Mouse (Mus musculus) regulatory T cell (primary cell): Measurements from ENCODE around the gene Sh3gl2.

Experiments used
- in situ Hi-C: fragments of 300-600 bp; cut with MboI, MseI; formaldehyde crosslinking; loops from one replicate; pipeline ENCODE4 v1.15.1; 2025; ENCODE audit warnings: high pct_unique_total_duplicates

Gene Sh3gl2

DNA sequence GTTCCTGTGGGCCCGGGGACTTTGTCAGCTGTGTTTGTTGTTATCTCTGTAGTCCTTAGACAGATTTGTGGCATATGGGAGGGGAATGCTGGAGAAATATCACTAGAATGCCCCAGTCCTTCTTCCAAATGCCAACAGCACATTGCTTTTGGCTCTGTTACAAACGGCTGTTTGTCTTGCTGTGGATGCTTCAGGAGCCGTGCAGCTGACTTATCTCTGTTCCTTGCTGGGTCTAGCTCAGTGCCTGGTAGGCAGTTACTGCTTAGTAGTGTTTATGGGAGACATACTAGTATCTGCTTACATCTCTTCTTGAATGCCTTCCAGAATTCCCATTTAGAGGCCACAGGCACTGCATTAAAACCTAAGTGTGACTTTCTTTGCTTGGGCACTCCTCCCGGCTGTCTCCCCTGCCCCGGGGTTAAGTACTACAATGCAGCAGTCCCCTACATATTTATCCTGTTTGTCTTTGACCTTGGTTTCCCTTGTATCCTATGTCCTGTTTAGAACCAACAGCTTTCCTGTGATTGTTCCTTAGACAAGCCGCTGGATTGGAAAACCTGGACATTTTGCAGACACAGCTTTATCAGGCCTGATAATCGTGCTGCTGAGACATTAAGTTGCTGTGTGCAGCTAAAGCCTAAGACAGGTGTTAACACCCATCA, 101.1 kb downstream of the Sh3gl2 start:
- in situ Hi-C loops = no loop called here

DNA sequence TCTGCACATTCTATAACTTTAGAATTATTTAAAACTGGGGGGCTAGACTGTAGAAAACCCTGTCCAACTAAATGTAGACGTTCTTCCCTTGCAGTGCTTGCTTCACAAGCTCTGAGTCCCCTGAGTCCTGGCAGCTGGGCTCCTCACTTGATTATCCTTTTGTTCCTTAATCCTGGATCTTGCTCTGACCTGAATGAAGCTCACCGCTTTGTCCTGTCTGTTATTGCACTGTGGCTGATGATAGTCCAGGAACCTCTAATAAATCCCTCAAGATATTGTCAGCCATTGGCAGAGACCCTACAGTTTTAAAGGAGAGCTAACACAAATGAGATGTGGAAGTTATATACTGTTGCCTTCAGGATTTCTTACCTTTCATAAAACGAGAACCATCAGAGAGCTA, 114.2 kb downstream of the Sh3gl2 start:
- in situ Hi-C loops = loop anchor here (10.0 kb wide), 1 partner anchor 1084 kb away; no protein-coding TSS in a partner anchor

DNA sequence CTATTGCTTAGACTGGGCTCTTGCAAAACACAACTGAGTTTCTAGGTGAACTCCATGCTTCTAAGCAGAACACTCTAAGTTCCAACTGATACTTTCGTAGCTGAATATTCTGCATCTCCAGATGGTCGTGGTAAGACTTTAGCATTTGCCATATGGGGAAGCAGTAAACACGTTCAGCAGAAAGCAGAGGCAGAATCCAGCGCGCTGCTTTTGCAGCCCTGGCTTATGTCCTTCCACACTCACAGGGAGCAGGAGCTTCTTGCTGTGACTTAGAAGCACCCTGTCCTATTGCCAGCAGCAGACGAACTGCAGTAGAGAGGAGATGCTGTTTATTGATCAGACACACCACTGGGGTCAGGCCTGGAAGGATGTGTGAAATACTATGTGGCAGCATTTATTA, 120.5 kb downstream of the Sh3gl2 start:
- in situ Hi-C loops = no loop called here

DNA sequence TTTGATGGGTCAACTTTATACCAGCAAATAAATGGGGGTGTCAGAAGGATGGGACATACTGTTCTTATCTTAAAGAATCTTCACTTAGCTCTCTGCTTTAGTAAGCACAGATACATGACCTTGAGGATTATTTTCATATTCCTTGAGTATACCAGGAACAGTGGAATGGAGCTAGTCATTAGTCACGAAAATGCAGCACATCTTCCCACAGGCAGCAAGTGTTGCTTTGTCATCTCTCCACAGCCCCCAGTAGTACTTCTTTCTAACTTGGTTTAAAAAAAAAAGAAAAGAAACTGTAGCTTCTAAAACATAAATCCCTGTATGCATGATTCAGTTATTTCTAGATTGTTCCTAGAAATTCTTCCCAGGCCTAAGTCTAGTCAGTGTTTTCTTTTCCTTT, 121.1 kb downstream of the Sh3gl2 start:
- in situ Hi-C loops = no loop called here

DNA sequence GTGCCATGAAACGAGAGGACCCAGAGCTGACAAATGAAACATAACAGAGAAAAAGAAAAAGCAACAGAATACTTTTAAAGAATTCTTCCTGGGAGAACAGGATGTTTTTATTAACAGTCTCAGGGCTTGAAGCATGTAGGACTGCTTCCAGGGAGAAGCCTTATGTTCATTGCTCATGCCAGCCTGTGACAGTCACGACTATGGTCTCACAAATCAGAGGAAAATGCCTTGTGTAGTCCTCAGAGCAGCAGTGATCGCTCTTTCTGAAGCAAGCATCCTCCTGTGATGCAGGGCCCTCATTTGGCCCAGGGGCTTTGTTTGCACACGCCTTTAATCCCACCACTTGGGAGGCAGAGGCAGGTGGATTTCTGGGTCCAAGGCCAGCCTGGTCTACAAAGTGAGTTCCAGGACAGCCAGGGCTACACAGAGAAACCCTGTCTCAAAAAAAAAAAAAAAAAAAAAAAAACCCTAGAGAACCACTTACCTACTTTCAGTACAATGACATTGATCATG, 129.8 kb downstream of the Sh3gl2 start:
- in situ Hi-C loops = no loop called here

DNA sequence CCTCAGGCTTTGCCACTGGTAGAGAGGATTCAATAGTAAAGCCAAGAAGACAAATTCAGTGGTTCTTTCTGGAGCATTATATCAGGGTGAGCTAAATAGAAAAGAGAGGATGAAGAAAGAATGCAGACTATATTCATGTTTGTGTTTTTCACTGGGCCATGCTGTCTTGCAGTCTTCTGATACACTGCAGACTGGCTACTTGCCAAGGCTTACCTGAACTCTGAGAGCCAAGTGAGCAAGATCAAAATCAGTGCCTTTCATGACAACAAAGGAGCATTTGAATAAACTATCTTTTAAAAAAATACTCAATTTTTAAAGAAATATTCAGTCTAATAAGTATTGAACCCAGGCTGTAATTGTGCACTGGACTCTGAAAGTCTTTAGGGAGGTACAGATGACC, 131.4 kb downstream of the Sh3gl2 start:
- in situ Hi-C loops = no loop called here

DNA sequence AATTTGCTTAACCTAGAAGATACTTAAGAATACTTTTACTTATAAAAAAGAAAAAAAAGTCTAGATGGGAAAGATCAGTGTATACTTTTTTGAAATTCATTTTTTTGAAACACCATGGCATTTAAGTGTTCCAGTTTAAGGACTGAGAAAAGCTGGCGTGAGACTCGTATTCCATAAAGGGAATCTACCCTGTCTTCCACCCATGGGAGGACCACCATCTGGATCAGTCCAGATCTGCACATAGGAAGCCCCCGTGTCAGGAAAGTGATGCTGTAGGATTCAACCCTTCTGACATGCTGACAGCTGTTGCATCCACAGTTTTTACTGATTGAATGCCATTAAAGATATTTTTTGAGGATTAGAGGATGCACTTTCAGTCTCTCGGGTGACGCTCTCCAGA, 134.2 kb downstream of the Sh3gl2 start:
- in situ Hi-C loops = no loop called here

DNA sequence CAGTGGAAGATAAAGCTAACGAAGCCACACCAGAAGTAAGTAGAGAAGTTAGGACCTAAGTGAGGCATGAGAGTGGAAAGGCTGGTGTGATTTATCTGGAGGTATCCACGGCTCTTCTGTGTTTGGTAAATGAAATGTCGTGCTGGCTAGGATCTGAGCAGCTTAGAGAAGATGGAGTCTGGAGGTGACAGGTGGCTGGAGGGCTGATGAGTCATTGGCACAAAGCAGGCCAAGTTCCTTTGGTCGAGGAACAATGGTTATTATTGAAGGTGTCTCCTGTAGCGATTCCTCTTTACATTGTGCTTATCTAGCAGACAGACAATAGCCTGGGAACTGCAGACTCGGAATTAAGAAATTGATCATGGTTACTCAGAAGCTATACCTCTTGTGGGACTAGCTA, 135.8 kb downstream of the Sh3gl2 start:
- in situ Hi-C loops = no loop called here

DNA sequence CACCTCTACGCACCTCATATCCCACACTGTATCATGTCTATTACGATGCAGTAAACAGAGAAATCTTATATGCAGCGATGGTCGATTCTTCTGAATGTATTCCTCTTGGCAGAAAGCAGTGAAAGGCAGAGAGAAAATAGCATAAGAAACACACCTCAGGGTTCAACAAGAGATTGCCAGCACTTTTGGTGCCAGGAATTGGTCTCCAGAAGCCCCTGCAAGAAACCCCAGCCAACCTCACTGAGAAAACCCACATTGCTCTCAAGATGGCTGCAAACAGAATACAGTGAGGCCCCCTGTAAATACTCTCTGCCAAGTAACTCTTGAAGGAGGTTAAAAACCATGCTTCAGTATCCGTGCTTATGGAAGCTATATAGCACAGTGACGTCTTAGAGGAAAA, 141.0 kb downstream of the Sh3gl2 start:
- in situ Hi-C loops = no loop called here

DNA sequence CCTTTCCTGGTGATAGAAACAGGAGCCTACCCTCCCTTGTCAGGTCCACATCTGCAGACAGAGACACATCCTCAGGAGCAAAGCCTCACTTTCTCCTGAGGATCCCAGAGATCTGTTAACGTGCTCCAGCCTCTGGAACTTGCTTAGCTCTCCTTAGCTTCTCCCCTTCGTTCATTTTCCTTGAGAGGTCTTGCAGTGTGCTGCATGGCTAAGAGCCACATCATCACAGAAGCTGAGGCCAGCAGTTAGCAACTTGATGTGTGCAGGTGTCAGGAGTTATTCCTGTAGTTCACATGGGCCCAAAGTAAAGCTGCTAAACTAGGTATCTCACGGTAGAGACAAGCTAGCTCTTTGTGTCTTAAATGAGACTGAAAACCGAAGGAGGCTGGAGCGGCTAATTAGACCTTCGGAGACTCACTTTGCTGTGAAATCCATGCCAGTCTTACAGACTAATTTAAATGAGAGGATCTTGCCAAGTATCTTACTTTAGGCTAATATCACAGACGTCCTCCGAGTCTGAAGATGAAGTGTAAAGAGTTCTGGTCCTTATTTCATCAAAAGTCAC, 143.2 kb downstream of the Sh3gl2 start:
- in situ Hi-C loops = no loop called here

DNA sequence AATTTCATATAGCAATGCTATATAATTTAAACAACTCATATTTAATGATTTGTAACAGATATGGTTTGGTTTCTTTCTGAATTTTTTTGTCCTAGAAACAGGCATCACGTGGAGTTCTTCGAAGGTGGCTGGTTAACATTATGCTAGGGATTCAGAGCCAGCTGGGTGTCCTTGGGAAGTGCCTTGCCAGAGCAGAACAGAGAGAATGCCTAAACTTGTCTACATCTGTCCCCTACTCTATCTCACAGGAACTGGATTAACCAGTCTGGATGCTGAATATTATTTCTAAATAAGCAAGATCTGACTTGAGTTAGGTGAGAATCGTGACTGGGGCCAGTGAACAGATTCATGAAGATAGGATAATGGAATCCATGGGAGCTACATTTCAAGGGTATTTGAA, 157.7 kb downstream of the Sh3gl2 start:
- in situ Hi-C loops = no loop called here

DNA sequence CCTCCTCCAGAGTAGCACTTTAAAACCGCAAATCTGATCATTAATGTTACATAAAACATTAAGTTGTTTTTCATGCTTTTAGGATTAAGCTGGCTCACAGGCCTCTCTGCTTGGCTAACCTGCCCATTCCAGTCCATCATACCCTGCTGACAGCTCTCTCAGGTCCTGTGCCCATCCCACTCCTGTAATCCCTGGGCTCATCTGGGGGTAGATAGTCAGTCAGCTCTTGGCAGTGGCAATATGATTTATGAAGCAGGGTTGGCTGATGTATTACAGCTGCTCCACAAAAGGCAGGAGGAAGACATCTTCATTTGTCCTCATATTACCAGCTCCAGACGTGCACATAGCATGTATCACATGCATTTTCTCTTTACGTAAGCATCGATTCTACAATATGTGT, 158.3 kb downstream of the Sh3gl2 start:
- in situ Hi-C loops = no loop called here

DNA sequence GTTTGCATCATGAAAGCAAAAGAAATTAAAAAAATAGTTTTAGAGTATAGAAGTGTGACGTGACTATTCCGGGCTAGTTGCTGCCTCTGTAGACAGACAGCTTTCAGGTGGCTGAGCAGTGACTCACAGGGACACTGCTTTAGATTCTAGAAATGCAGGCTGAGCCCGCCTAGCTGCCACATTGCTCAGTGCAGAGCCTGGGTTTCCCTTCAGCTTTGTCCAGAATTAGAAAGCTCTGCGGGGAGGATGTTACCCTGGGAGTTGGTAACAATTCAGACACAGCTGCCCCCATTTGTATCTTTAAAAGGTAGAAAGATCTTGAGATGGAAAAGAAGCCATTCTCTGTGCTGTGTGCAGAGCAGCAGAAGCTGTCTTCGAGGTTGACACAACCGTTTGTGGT, 166.1 kb downstream of the Sh3gl2 start:
- in situ Hi-C loops = no loop called here

DNA sequence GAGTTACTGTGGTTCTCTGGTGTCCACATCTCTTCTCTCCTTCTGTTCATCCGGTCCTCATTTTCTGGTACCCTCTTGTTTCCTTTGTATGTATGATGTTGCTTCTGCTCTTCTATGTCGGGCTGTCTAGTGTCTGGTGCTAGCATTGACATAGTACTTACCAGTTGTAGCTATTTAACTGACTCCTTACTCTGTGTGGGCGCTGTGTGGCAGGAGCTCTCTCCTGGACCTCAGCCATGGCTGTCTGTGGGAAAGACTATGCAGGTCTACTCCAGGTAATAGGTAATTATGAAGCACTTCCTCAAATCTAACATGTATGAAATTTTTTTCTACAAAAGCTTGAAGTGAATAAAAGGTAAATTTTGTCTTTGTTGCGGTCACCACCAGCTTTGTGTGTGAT, 169.9 kb downstream of the Sh3gl2 start:
- in situ Hi-C loops = no loop called here

DNA sequence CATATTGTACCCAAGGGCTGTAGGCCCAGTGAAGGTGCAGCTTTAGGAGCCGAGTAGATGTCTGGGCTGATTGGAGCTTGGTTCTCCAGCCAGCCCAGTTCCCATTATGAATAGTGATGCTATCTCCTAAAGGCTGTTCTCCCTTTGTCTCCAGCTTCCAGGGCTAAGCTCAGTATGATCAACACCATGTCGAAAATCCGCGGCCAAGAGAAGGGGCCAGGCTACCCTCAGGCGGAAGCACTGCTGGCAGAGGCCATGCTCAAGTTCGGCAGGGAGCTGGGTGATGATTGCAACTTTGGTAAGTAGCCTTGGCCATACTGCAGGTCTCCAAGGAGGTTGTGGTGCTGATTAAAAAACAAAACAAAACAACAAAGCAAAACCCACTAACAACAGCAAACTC, 171.3 kb downstream of the Sh3gl2 start:
- in situ Hi-C loops = no loop called here

DNA sequence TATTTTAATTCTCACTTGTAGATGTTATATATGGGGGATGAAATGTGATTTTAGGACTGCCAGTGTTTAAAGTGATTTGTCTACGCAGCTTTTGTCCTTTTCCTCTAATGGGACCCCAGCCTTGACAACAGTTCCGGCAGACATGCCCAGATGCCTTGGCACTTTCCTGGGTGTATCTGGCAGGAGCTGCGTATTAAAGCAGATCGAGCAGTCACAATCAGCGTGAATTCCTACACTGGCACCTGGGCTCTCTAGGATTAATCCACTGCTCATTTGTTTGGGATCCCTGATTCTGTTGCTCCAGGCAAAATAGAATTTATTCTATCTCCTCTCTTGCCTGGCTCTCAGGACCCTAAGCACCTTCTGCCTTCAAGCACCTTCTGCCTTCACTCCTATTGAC, 171.7 kb downstream of the Sh3gl2 start:
- in situ Hi-C loops = no loop called here

DNA sequence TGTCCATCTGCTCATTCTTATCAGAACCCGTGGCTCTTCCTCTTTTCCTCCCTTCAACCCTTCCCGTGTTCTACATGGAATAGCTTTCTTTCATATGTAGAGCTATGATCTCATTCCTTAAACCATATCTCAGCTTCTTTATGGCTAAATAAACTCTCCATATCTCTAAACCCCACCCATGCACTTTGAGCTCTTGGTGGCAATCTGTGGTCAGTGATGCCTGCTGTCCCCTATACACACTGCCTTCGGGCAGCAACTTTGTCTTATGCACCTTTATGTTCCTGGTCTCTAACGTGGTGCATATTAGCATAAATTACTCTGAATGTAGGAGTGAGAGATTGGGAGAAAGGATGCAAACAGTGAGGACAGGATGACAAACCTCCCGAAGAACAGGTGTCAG, 180.3 kb downstream of the Sh3gl2 start:
- in situ Hi-C loops = no loop called here

DNA sequence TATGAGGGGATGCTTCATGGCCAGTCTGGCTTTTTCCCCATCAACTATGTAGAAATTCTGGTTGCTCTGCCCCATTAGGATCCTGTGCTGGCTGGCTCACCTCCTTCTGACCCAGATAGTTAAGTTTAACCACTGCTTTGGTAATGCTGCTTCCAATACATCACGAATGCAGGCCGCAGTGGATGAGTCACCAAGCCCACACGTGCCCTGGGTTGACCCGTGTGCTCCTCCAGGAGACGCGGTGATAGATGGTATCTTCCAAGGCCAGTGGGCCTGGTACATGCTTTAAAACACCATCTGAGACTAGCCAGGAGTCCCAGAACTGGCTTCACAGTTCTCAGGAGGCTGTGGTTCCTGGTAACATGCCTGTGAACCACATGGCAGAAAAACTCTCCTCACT, 182.8 kb downstream of the Sh3gl2 start:
- in situ Hi-C loops = no loop called here

DNA sequence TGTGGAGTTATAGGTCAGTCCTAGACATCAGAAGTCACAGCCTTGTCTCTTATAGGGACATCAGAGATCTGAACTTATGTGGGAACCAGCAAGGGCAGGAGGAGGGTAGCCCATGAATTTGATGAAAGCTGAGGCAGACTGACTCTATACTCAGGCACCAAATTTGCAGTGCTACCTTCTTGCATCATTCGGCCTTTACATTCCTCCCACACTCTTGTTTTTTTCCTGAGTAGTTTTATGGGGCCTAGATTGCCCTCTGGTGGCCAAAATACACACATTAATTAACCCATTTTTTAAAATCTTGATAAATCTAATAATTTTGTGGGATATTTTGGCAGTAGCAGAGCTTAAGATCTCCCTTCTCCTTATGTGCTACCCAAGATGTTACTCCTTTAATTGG, 186.9 kb downstream of the Sh3gl2 start:
- in situ Hi-C loops = no loop called here

DNA sequence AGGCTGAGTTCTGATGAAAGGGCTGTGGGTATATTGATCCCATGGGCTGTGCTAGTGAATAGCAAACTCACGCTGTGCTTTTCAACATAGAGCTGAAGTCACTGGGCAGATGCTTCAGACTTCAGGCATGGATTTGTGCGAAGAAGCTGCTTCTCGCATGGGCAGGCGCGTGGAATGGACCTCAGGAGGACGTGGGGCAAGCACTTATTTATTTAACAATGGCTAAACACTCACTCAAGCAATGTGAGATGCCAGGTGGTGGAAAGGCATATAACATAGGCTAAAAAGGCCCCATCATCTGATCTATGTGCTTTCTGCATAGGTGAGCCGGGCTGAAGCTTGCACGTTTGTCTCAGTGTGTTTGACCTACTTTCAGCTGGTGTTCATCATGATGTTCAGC, 193.8 kb downstream of the Sh3gl2 start:
- in situ Hi-C loops = no loop called here

DNA sequence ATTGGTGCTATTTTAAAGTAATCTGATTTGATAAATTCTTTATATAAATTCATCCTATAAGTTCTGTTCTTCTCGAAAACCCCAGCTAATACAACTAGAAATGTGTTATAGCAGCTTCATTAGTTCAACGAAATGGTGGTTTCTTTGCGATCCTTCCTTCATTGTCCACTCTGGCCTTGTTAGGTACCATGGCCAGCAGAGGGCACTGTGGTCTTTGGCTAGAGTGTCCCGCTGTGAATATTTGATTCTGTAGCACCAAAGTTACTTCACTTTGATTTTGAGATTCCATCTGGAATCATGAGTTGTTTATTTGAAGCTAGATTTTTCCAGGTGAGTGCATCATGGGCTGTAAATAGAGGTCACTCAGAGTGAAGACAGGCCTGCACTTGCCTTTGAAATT, 197.9 kb downstream of the Sh3gl2 start:
- in situ Hi-C loops = loop anchor here (10.0 kb wide), 1 partner anchor 392 kb away; no protein-coding TSS in a partner anchor

DNA sequence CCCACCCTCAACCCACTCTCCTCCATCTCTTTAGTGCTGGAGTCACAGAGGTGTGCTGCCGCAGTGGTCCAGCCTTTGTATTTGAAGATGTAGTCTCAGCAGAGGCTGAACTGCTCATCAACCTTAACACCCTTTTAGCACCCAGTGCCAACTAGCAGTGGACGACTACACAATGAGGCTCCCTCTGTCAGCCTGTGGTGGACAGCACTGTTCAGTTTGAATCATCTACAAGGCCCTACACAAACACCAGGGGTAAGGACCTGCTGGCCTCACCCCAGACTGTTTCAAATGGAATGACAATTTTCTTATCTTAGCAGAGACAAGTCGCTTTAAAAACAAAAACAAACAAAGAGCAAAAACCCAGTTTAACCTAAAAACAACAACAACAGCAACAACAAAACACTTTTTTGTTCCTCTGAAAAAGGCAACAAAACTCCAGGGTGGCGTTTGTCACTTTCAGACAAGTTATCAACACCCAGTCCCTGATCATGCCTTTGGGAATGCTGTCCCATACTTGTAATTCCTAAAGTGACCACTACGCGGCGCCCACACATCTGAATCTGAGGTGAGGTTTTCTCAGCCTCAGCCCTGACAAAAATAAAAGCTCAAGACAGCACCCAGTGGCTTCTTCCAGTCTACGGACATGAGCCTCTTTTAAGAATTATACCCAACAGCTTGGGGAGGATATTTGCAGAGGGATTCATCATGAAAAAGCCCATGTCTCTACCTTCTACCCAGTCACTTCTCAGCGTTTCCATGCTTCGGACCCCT, 199.7 kb downstream of the Sh3gl2 start:
- in situ Hi-C loops = loop anchor here (10.0 kb wide), 1 partner anchor 390 kb away; no protein-coding TSS in a partner anchor

DNA sequence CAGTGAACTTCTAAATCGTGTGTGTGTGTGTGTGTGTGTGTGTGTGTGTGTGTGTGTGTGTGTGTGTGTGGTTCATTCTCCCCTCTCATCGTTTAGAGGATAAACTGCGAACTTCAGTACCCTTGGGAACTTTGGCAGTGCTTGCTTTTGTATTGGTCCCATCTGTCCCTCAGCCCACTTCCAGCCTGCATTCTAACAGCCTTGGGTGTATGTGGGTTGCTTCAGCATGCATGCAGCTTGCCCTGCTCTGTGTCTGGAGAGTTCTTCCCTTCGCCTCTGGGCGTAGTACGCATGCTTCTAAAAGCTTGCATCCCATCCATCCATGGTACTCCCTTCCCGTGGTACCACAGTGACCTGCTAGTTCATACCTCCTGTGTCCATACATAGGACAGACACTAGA, 200.3 kb downstream of the Sh3gl2 start:
- in situ Hi-C loops = loop anchor here (10.0 kb wide), 1 partner anchor 390 kb away; no protein-coding TSS in a partner anchor
